Mouse (Mus musculus) liver, embryonic 15.5 days (tissue): Measurements from ENCODE around the gene Tcf20. TPM values are rescaled to one million over a fixed set of nuclear protein-coding genes. Genes with fewer than 3 reads are reported as not detected.

Experiments used
- ATAC-seq: fragments of 200-750 bp; cut with Nextera tagmentation; 2 replicates; pipeline ENCODE4 v1.8.0; 2017; ENCODE audit warnings: moderate number of reproducible peaks, mild to moderate bottlenecking, moderate library complexity; ENCODE audit not compliant: insufficient read depth
- H3K27ac ChIP-seq: fragments of 300-500 bp; sonication (generic); replicated peaks from 2 replicates; pipeline ENCODE4 v1.5.1; 2015; ENCODE audit warnings: mild to moderate bottlenecking, inconsistent platforms
- H3K27me3 ChIP-seq: fragments of 300-500 bp; sonication (generic); 2 replicates; pipeline ENCODE4 v1.6.1; 2015; ENCODE audit warnings: mild to moderate bottlenecking, inconsistent platforms
- H3K36me3 ChIP-seq: fragments of 300-500 bp; sonication (generic); replicated peaks from 2 replicates; pipeline ENCODE4 v1.6.1; 2015; ENCODE audit warnings: moderate library complexity, mild to moderate bottlenecking, inconsistent platforms
- H3K4me1 ChIP-seq: fragments of 300-500 bp; sonication (generic); replicated peaks from 2 replicates; pipeline ENCODE4 v1.6.1; 2015; ENCODE audit warnings: inconsistent platforms
- H3K4me2 ChIP-seq: fragments of 300-500 bp; sonication (generic); 2 replicates; pipeline ENCODE4 v1.6.1; 2015; ENCODE audit warnings: moderate library complexity, mild to moderate bottlenecking, inconsistent platforms
- H3K4me3 ChIP-seq: fragments of 300-500 bp; sonication (generic); replicated peaks from 2 replicates; pipeline ENCODE4 v1.5.1; 2015; ENCODE audit warnings: mild to moderate bottlenecking, inconsistent platforms
- H3K9ac ChIP-seq: fragments of 300-500 bp; sonication (generic); 2 replicates; pipeline ENCODE4 v1.6.1; 2015; ENCODE audit warnings: moderate library complexity, mild to moderate bottlenecking, inconsistent platforms
- H3K9me3 ChIP-seq: fragments of 300-500 bp; sonication (generic); replicated peaks from 2 replicates; pipeline ENCODE4 v1.6.1; 2016; ENCODE audit warnings: inconsistent platforms
- WGBS: fragments of 180-500 bp; shearing (Covaris S2); methylation state at CpG from one replicate; pipeline ENCODE4 v1.1.7; 2015; ENCODE audit warnings: mixed read lengths; ENCODE audit not compliant: insufficient replicate concordance; 5-methylcytosine and 5-hydroxymethylcytosine counted together
- polyA plus RNA-seq: library from polyadenylated mRNA; unstranded; fragments of >200 nt; fragmentation: Nextera tagmentation; extraction: Ambion mirVana; gene quantifications from 2 replicates; pipeline ENCODE4 v1.2.1, GENCODE M21; 2015

Tcf20 gene
- polyA plus RNA-seq, 1 experiment from 2014 or later = 2.1 TPM

DNA sequence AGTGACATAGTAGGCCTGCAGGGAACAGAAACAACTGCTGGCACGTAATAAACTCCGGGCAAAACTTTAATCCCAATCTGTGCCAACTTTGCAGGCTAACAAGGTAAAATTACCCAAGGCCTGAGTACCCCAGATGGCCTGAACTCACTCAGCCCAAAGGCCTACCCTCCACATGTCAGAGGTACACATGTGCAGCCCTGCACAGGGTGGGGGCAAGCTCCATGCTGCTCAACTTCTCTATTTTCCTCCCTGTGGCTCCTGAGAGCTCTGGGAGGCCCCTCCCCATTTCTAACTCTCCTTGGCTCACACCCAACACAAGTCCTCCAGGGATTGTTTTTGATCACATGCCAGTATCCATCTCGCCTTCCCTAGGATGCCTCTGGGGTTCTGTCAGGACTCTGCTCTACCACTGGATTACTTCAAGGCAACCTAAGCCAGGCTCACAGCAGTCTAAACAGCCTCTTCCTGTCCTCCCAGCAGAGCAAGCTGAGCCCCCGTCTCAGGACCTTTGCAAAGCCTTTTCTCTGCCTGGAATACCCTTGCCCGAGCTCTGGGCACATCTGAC lies 50.2 kb downstream of the Tcf20 start:
- 40% methylated on average over 5 of the region's 5 CpGs for WGBS
- Histone ChIP-seq H3K9me3 (no peaks in the 10 kb centered on the region), H3K27ac (no peak overlapping the region), H3K9ac (no peak overlapping the region), H3K36me3 (no peaks in the 10 kb centered on the region), H3K27me3 (no peaks in the 10 kb centered on the region; the same call in 1 of the 2 replicates), H3K4me1 (no peaks in the 10 kb centered on the region), H3K4me2 (no peak overlapping the region), H3K4me3 (no peak overlapping the region)
- ATAC-seq = no peak

DNA sequence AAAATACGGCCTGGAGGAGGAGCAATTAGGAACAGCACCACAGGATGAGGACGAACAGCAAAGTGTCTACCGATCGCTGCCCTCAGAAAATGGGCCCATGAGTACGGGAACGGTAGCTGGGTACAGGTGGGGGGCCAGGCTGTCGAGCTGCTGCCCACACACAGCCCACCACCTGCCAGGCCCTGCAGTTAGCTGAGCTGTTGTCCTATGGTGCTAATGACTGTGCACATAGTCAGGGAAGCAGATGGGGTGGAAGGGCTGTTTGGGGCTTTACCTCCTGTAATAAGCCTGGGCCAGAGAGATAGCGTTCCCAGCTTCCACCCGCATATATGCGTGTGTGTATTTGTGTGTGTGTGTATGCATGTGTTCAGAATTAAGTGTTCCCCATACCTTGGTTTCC lies 52.7 kb downstream of the Tcf20 start:
- Histone ChIP-seq H3K36me3 (no peaks in the 10 kb centered on the region), H3K9ac (no peak overlapping the region), H3K4me1 (no peaks in the 10 kb centered on the region), H3K9me3 (no peaks in the 10 kb centered on the region), H3K27me3 (peaks cover 10% of the 10 kb centered on the region), H3K27ac (no peak overlapping the region), H3K4me2 (no peak overlapping the region), H3K4me3 (no peak overlapping the region)
- ATAC-seq = no peak
- WGBS = 80% methylated on average over 10 of the region's 10 CpGs

DNA sequence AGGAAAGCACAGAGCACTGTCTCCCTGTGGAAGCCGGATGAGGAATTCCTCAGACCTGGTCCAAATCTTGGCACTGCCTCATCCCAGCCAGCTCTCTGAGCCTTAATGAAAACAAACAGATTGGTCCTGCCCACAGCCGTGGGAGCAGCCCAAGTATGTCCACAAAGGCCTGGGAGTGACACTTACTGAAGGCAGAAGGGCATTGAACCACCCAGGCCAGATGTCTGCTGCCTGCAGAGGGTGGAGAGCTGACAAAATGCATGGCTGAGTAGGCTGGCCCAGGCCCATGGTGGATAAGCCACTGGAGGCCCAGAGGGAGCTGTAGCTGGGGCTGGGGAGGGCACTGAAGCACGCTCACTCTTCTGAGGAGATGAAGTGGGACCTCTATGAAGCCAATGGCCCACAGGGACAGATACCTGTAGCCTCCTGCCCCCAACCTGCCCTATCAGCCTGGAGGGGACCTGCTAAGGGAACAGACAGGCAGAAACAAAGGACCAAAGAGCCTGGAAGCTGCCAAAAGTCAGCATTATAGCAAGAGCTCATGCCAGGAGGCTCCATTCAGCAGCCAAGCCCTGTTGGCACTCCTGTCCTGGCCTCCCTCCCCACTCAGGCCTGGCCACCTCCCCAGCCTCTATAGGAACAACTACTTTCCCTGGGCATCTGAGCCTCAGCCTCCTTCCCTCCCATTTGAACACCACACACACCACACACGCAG lies 54.6 kb downstream of the Tcf20 start:
- H3K36me3 ChIP-seq = no peaks in the 10 kb centered on the region
- H3K4me2 ChIP-seq = no peak overlapping the region
- 52% methylated on average over 4 of the region's 4 CpGs for WGBS
- H3K4me1 ChIP-seq = no peaks in the 10 kb centered on the region
- H3K27ac ChIP-seq = no peak overlapping the region
- no peak overlapping the region for H3K4me3 ChIP-seq
- no peak overlapping the region for H3K9ac ChIP-seq
- no peak for ATAC-seq
- peaks cover 29% of the 10 kb centered on the region for H3K27me3 ChIP-seq
- H3K9me3 ChIP-seq = no peaks in the 10 kb centered on the region

DNA sequence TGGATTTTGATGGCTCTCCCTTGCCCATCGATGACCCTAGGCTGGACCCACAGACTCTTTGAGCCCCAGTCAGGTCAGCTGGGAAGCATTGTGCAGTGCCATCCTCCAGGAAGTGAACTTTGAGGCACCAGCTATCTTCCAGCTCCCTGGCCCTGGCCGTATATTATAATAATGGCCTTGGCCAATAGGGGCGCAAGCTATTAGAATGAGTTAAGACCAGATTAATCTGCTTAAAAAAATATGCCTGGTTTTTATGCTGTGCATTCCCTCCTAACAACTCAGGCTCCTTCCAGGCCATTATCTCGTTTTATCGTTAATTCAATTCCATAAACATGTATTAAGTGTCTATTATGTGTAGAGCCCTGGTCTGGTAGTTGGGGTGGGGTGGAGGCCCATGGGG lies 56.2 kb downstream of the Tcf20 start:
- no peak overlapping the region for H3K27ac ChIP-seq
- H3K9me3 ChIP-seq = no peaks in the 10 kb centered on the region
- no peaks in the 10 kb centered on the region for H3K36me3 ChIP-seq
- no peak overlapping the region for H3K9ac ChIP-seq
- no peak for ATAC-seq
- WGBS = 63% methylated on average over 5 of the region's 5 CpGs
- no peak overlapping the region for H3K4me3 ChIP-seq
- H3K27me3 ChIP-seq = peaks cover 45% of the 10 kb centered on the region
- no peak overlapping the region for H3K4me2 ChIP-seq
- no peaks in the 10 kb centered on the region for H3K4me1 ChIP-seq

DNA sequence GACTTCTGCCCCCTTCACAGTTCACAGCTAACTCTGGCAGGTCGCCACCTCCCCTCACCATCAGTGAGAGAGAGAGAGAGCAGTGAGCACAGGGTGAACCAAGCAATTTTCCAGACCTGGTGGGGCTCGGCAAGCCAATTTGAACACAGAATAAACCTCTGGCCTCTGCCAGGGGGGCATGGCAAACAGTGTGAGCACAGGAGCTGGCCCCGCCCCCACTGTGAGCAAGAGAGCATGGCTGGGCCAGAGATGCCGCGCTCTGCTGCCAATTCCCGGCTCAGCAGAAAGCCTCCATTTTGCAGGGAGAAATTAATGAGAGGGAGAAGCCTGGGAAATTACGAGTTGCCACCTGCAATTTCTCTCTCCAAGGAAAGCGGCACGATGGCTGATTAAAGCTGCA lies 58.1 kb downstream of the Tcf20 start:
- 37% methylated on average over 9 of the region's 9 CpGs for WGBS
- Histone ChIP-seq H3K9ac (no peak overlapping the region), H3K36me3 (no peaks in the 10 kb centered on the region)

DNA sequence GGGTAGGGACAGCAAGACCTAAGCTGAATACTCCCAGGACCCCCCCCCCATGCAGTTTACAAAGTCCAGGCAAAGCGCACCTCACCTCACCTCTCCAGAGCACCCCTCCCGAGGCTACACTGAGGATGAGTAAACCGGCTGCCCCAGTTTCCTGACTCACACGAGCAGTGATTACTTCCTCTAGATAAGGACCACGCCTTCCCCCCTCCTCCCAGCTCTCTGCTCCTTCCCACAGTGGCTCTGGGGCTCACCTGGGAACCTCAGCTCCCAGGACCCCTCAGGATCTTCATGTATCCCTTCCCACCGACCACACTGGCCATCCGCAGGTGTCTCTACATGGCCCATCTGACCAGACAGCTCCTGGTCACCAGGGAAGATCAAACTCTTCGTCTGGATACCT lies 58.8 kb downstream of the Tcf20 start:
- Histone ChIP-seq H3K4me3 (no peak overlapping the region), H3K36me3 (no peaks in the 10 kb centered on the region), H3K27ac (no peak overlapping the region), H3K4me1 (no peaks in the 10 kb centered on the region), H3K27me3 (peaks cover 63% of the 10 kb centered on the region), H3K9ac (no peak overlapping the region), H3K9me3 (no peaks in the 10 kb centered on the region), H3K4me2 (no peak overlapping the region)
- ATAC-seq = no peak
- WGBS = 21% methylated on average over 8 of the region's 8 CpGs

More for the DNA sequence above, 58.1 kb downstream of the Tcf20 start:
- no peak overlapping the region for H3K4me2 ChIP-seq
- no peaks in the 10 kb centered on the region for H3K4me1 ChIP-seq
- peaks cover 63% of the 10 kb centered on the region for H3K27me3 ChIP-seq
- ATAC-seq = no peak
- H3K27ac ChIP-seq = no peak overlapping the region
- no peak overlapping the region for H3K4me3 ChIP-seq
- no peaks in the 10 kb centered on the region for H3K9me3 ChIP-seq

DNA sequence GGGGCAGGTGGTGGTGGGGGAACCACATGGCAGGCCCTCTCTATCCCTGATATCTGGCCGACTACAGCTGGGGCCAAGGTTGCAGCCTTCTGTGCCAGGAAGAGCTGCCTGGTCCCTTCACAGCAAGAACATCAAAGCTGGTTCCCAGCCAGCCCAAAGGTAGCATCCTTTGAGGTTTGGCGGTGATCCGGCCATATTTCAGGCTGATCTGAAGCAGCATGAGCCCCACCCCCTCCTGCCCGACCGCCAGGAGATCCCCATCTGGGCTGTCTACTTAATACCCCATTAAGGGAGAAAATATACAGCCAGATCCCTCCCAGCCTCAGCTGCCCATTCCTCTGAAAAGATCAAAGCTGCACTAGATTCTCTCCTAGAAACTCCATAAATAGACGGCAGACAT lies 59.6 kb downstream of the Tcf20 start:
- no peak for ATAC-seq
- Histone ChIP-seq H3K9me3 (no peaks in the 10 kb centered on the region), H3K27ac (no peak overlapping the region), H3K36me3 (no peaks in the 10 kb centered on the region), H3K4me1 (no peaks in the 10 kb centered on the region), H3K4me2 (no peak overlapping the region), H3K27me3 (peaks cover 71% of the 10 kb centered on the region), H3K4me3 (no peak overlapping the region), H3K9ac (no peak overlapping the region)
- WGBS = 21% methylated on average over 6 of the region's 6 CpGs

DNA sequence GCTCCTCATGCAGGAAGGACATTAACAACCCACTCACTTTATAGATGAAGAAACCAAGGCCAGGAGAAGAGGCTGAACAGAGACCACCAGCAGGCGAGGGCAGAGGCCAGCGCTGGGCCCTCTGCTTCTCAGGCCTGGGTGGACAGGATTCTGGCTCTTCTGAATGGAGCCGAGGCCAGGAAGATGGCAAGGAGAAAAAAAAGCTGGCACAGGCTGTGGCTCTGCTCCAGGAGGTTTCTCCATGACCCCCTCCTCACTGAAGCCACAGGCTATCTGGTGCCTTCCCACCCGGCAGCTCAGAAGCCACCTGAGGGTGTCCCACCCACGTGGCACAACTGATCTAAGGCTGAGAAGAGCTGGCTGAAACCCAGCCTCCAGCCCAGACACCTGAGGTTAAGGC lies 60.6 kb downstream of the Tcf20 start:
- no peak overlapping the region for H3K4me2 ChIP-seq
- no peaks in the 10 kb centered on the region for H3K9me3 ChIP-seq
- peaks cover 5% of the 10 kb centered on the region for H3K4me1 ChIP-seq
- no peak overlapping the region for H3K9ac ChIP-seq
- 48% methylated on average over 5 of the region's 5 CpGs for WGBS
- no peak overlapping the region for H3K4me3 ChIP-seq
- H3K36me3 ChIP-seq = no peaks in the 10 kb centered on the region
- H3K27me3 ChIP-seq = peaks cover 78% of the 10 kb centered on the region
- no peak overlapping the region for H3K27ac ChIP-seq
- no peak for ATAC-seq

DNA sequence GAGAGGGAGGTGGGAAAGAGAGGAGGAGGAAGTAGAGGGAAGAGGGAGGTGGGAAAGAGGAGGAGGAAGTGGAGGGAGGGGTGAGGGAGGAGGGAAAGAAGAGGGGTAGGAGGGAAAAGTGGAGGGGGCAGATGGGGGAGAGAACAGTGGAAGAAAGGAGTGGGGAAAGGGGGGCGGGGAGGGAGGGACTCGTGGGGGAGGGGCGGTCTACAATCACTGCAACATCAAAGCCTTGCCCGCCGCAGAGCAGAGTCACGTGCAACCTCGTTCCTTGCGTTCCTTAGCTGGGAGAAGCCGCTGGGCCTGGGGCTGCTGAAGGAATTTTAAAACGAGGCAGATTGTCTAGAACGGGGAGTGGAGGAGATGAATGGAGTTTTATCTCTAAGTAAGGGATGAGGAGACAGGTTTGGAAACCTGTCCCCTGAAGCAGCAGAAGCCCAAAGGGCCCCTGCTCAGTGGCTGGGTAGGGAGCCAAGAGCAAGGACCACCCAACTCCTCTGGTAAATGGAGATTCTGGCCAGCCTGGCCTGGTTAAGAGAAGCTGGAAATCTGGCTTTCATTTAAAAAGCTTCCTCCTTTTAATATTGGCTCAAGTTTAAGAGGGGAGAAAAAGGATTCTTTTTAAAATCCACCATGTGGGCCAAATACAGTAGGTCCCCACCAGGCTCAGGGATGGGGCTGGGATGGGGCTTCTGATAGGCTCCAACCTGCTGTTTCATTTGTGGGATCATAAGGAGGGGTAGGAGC lies 62.8 kb downstream of the Tcf20 start:
- H3K9me3 ChIP-seq = no peaks in the 10 kb centered on the region
- H3K4me2 ChIP-seq = no peak overlapping the region
- WGBS = 2% methylated on average over 11 of the region's 11 CpGs
- no peak for ATAC-seq
- peaks cover 19% of the 10 kb centered on the region for H3K4me1 ChIP-seq
- H3K9ac ChIP-seq = no peak overlapping the region
- H3K4me3 ChIP-seq = no peak overlapping the region
- H3K36me3 ChIP-seq = no peaks in the 10 kb centered on the region
- peaks cover 77% of the 10 kb centered on the region for H3K27me3 ChIP-seq
- no peak overlapping the region for H3K27ac ChIP-seq

DNA sequence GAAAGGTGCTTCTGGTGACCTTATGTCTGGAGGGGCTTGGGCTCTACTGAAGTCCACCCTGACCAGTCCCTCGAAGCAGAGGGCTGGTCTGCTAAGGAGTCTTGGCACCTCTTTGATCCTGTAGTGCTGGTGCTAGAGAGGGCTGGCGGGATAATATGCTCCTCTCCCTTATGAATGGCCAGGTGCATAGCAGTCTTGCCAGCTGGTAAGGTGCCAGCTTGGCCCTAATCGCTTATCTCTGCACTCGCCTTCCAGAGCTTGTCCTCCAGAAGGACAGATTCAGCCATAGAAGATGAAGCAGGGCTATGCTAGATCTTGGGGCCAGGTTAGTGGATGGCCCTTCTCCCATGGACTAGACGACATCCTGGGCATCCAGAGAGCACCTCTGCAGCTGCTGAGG lies 64.1 kb downstream of the Tcf20 start:
- no peaks in the 10 kb centered on the region for H3K9me3 ChIP-seq
- H3K4me2 ChIP-seq = no peak overlapping the region
- no peak for ATAC-seq
- H3K4me3 ChIP-seq = no peak overlapping the region
- no peaks in the 10 kb centered on the region for H3K36me3 ChIP-seq
- peaks cover 70% of the 10 kb centered on the region for H3K27me3 ChIP-seq
- 30% methylated on average over 5 of the region's 5 CpGs for WGBS
- H3K4me1 ChIP-seq = peaks cover 19% of the 10 kb centered on the region
- no peak overlapping the region for H3K27ac ChIP-seq
- H3K9ac ChIP-seq = no peak overlapping the region

DNA sequence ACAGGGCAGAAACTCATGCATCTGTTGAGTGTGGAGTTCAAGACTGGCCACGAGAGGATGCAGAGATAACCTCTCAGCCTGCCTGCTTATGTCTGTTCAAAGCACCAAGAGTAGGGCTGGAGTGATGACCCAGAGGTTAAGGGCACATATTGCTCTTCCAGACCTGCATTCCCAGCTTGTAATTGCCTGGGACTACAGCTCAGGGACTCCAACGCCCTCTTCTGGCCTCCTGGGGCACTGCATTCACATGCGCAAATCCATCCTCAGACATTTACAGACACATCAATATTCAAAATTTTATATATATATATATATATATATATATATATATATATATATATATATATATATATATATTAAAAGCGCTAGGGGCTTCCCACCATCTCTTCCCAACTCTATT lies 64.9 kb downstream of the Tcf20 start:
- Histone ChIP-seq H3K9me3 (no peaks in the 10 kb centered on the region), H3K9ac (no peak overlapping the region), H3K27ac (no peak overlapping the region), H3K36me3 (no peaks in the 10 kb centered on the region), H3K4me2 (no peak overlapping the region), H3K4me1 (peaks cover 19% of the 10 kb centered on the region), H3K27me3 (peaks cover 70% of the 10 kb centered on the region), H3K4me3 (no peak overlapping the region)
- ATAC-seq = no peak
- 48% methylated on average over 4 of the region's 4 CpGs for WGBS
